Mouse (Mus musculus) limb, embryonic 14.5 days (tissue): Measurements from ENCODE around the gene Git2. TPM values are rescaled to one million over a fixed set of nuclear protein-coding genes. Genes with fewer than 3 reads are reported as not detected.

ENCODE experiments used
- ATAC-seq: fragments of 200-750 bp; cut with Nextera tagmentation; 2 replicates; pipeline ENCODE4 v1.8.0; 2017; ENCODE audit warnings: low read depth, moderate number of reproducible peaks, moderate TSS enrichment; ENCODE audit not compliant: low FRiP score
- DNase-seq: peaks from one replicate; pipeline ENCODE4 v3.0.0-alpha.2; 2015; ENCODE audit warnings: low spot score
- H3K27ac ChIP-seq: fragments of 300-500 bp; sonication (generic); replicated peaks from 2 replicates; pipeline ENCODE4 v1.5.1; 2014; ENCODE audit warnings: low read depth, mild to moderate bottlenecking, low read length, moderate library complexity, mixed read lengths
- H3K27me3 ChIP-seq: fragments of 300-500 bp; sonication (generic); 2 replicates; pipeline ENCODE4 v1.6.1; 2014; ENCODE audit warnings: low read length, mixed read lengths; ENCODE audit not compliant: control insufficient read depth, insufficient read depth
- H3K36me3 ChIP-seq: fragments of 300-500 bp; sonication (generic); 2 replicates; pipeline ENCODE4 v1.6.1; 2014; ENCODE audit warnings: mild to moderate bottlenecking, low read length, moderate library complexity, mixed read lengths; ENCODE audit not compliant: control insufficient read depth, insufficient read depth
- H3K4me1 ChIP-seq: fragments of 300-500 bp; sonication (generic); 2 replicates; pipeline ENCODE4 v1.6.1; 2014; ENCODE audit warnings: antibody characterized with exemption, low read length, mixed read lengths; ENCODE audit not compliant: control insufficient read depth, insufficient read depth
- H3K4me2 ChIP-seq: fragments of 300-500 bp; sonication (generic); replicated peaks from 2 replicates; pipeline ENCODE4 v1.6.1; 2014; ENCODE audit warnings: low read depth, mild to moderate bottlenecking, low read length, moderate library complexity; ENCODE audit not compliant: severe bottlenecking
- H3K4me3 ChIP-seq: fragments of 300-500 bp; sonication (generic); replicated peaks from 2 replicates; pipeline ENCODE4 v1.5.1; 2014; ENCODE audit warnings: low read length
- H3K9ac ChIP-seq: fragments of 300-500 bp; sonication (generic); 2 replicates; pipeline ENCODE4 v1.6.1; 2014; ENCODE audit warnings: mild to moderate bottlenecking, low read depth, low read length, moderate library complexity; ENCODE audit not compliant: severe bottlenecking
- H3K9me3 ChIP-seq: fragments of 300-500 bp; sonication (generic); 2 replicates; pipeline ENCODE4 v1.6.1; 2016; ENCODE audit warnings: low read length; ENCODE audit not compliant: control insufficient read depth
- POLR2A ChIP-seq: fragments of 200-500 bp; IDR thresholded peaks from 2 replicates; pipeline ENCODE4 v1.8.0; 2012; ENCODE audit warnings: inconsistent platforms, mild to moderate bottlenecking, moderate library complexity, borderline replicate concordance; ENCODE audit not compliant: insufficient read depth, insufficient read length; ENCODE audit errors: extremely low read depth
- WGBS: fragments of 180-500 bp; shearing (Covaris S2); extraction: QIAGEN DNeasy Blood & Tissue Kit; methylation state at CpG from one replicate; pipeline ENCODE4 v1.1.7; 2014; 5-methylcytosine and 5-hydroxymethylcytosine counted together
- polyA plus RNA-seq, 2 experiments: library from polyadenylated mRNA; depleted of rRNA in 1 of 2; stranded (reverse) in 1 of 2; unstranded in 1 of 2; fragments of >200 nt; fragmentation: Nextera tagmentation in 1 of 2; extraction: Ambion mirVana in 1 of 2; gene quantifications; 2 replicates each; pipeline versions ENCODE4 v1.2.1 to v1.2.3; 2012 to 2014

The Git2 gene
- polyA plus RNA-seq, 2 experiments = 41.6 to 64.2 TPM

DNA sequence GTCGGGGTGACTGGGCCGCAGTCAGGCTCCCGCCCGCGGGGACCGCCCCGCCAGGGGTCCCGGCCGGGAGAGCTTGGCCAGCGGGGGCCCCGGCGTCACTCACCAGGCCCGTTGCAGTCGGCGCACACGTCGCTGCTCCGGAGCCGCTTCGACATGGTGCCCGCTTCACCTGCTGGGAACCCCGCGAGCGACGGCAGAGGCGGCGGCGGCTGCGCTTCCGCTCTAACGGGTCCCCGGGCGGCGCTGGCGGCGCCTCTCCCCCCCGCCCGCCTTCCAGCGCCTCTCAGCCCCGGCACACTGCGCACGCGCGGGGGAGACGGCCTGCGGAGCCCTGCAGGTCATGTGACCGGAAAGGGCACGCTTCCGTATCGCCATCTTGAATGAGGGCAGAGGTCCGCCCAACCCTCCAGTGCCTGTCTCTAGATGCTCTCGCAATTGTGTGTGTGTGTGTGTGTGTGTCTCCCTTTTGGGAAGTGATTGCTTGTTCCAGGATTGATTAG is 2.1 kb downstream of the Git2 start:
- Histone ChIP-seq H3K4me1 (peaks cover 6% of the 10 kb centered on the region; the same call in 1 of the 2 replicates), H3K9ac (peak overlapping the region; percentile 95), H3K27ac (peak overlapping the region; percentile 96), H3K27me3 (no peaks in the 10 kb centered on the region), H3K4me3 (peak overlapping the region; percentile 98), H3K4me2 (peak overlapping the region; percentile 95), H3K9me3 (no peaks in the 10 kb centered on the region), H3K36me3 (no peaks in the 10 kb centered on the region)
- under 1% methylated on average over 36 of the region's 52 CpGs for WGBS
- ATAC-seq (peak; percentile 86), DNase-seq (peak; percentile 95)
- TF ChIP-seq POLR2A = peak; percentile 51; the same call in 1 of the 2 replicates

DNA sequence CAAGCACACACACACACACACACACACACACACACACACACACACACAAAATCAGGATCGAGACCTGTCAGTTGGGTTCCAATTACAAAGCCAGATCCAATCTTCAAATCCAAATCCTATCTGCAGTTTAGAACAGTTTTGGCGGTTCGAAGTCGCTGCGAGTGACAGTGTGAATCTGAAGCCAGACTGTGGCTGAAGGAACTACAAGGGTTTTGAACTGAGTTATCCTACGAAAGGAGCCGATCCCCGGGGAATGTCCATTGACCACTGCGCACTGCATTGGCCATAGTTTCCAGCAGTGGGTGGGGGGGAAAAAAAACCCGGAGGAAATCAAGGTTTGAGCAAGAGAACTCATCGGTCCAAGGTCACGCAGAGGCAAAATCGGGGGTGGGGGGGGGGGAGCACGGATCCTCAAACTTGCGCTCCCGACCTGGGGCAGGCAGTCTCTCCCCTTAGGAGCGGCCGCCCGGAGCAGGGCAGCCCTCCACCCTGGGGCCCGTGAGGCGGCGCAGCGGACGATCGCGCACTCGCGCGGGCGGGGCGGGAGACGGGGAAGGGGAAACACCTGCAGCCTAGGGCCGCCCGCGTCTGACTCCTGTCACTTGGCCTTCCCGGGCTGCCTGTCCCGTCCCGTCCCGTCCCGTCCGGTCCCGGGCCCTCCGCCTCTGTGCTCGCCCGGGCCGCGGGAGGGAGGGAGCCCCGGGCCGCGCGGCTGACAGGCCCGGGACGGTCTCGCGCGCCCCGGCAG is 2.7 kb downstream of the Git2 start:
- no peaks in the 10 kb centered on the region for H3K9me3 ChIP-seq
- H3K36me3 ChIP-seq = no peaks in the 10 kb centered on the region
- peak overlapping the region; percentile 70 for H3K27ac ChIP-seq
- H3K27me3 ChIP-seq = no peaks in the 10 kb centered on the region
- ATAC-seq (peak; percentile 9; the same call in 1 of the 2 replicates), DNase-seq (peak; percentile 24)
- 2% methylated on average over 36 of the region's 57 CpGs for WGBS
- TF ChIP-seq POLR2A = no peak
- peaks cover 6% of the 10 kb centered on the region; the same call in 1 of the 2 replicates for H3K4me1 ChIP-seq
- H3K4me3 ChIP-seq = peak overlapping the region; percentile 98
- H3K9ac ChIP-seq = peak overlapping the region; percentile 95
- H3K4me2 ChIP-seq = peak overlapping the region; percentile 95

DNA sequence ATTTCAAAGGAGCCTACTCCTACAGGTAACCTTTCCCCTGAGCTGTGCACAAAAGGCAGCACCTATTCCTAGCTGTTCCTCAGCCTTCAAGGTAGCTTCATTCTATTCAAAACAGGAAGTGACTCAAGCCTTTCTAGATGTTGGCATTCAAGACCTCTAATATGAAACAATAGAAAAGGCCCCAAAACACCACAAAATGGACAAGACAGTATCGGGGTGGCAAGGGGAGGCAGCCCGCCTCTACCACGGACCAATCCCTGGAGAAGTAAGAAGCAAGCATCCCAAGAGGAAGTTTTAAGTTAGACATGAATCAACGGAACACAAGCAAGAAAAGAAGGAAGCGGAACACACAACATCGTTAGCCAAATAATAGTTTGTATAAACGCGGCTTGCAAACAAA is 3.5 kb downstream of the Git2 start:
- H3K4me1 ChIP-seq = peaks cover 6% of the 10 kb centered on the region; the same call in 1 of the 2 replicates
- H3K27ac ChIP-seq = no peak overlapping the region
- peak overlapping the region; percentile 95; the same call in 1 of the 2 replicates for H3K9ac ChIP-seq
- no peaks in the 10 kb centered on the region for H3K9me3 ChIP-seq
- no peaks in the 10 kb centered on the region for H3K36me3 ChIP-seq
- WGBS = 77% methylated on average over 8 of the region's 8 CpGs
- no peak for ATAC-seq
- H3K4me3 ChIP-seq = peak overlapping the region; percentile 98
- DNase-seq = no peak
- H3K4me2 ChIP-seq = peak overlapping the region; percentile 95
- H3K27me3 ChIP-seq = no peaks in the 10 kb centered on the region
- no peak for TF ChIP-seq POLR2A

DNA sequence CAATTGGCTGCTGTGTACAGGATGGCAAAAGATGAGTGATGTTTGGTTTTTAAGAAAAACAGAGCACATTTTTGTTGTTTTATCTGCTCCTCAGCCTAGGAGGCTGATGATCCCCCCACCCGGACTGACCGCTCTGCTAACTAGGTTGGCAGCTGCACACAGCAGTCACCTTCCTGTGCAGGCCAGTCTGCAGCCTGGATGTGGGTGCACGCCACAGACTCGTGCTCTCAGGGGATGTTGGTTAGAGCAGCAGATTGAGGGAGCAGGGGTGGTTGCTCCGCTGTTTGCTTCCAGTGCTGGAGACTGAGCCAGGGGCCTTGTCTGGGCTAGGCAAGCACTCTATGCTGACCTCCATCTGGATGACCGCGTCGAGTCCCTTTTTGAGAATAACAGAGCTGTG is 5.5 kb downstream of the Git2 start:
- H3K4me3 ChIP-seq = no peak overlapping the region
- H3K9me3 ChIP-seq = no peaks in the 10 kb centered on the region
- DNase-seq (no peak), ATAC-seq (no peak)
- peaks cover 12% of the 10 kb centered on the region; the same call in 1 of the 2 replicates for H3K36me3 ChIP-seq
- no peak overlapping the region for H3K27ac ChIP-seq
- no peak for TF ChIP-seq POLR2A
- 0 out of 2 replicates have a peak, but pooled peaks cover 2% of the 10 kb centered on the region for H3K4me1 ChIP-seq
- 91% methylated on average over 8 of the region's 8 CpGs for WGBS
- no peak overlapping the region for H3K4me2 ChIP-seq
- H3K9ac ChIP-seq = no peak overlapping the region
- H3K27me3 ChIP-seq = no peaks in the 10 kb centered on the region

DNA sequence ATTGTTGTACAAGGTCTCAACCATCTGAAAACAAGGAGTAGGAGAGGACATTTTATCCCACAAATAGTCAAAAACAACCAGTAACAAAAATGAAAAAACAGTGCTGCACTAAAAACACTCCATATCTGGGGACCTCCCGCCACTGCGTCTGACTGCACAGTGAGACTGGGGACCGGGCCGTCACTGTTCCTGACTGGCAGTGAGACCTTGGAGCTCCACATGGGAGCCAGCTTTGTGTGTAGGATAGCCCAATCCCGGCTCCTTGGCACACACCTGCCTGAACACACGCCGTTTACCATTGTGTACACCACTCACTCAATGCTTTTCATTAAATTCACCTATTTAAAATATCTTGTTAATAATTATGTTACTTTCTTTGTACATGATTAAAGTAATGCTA is 8.1 kb downstream of the Git2 start:
- H3K36me3 ChIP-seq = peaks cover 33% of the 10 kb centered on the region
- no peak overlapping the region for H3K27ac ChIP-seq
- no peaks in the 10 kb centered on the region for H3K27me3 ChIP-seq
- H3K9ac ChIP-seq = no peak overlapping the region
- DNase-seq (no peak), ATAC-seq (no peak)
- H3K4me2 ChIP-seq = no peak overlapping the region
- no peak for TF ChIP-seq POLR2A
- 89% methylated on average over 7 of the region's 7 CpGs for WGBS
- 0 out of 2 replicates have a peak, but pooled peaks cover 2% of the 10 kb centered on the region for H3K4me1 ChIP-seq
- H3K9me3 ChIP-seq = no peaks in the 10 kb centered on the region
- no peak overlapping the region for H3K4me3 ChIP-seq
